Mouse (Mus musculus): ENCODE data around the gene Esr1.
"Not testable (repeated sequence)": the region's sequence is repeated elsewhere in the genome, so short reads cannot be mapped to it uniquely, and the experiment has no call there.

The Esr1 gene

DNA sequence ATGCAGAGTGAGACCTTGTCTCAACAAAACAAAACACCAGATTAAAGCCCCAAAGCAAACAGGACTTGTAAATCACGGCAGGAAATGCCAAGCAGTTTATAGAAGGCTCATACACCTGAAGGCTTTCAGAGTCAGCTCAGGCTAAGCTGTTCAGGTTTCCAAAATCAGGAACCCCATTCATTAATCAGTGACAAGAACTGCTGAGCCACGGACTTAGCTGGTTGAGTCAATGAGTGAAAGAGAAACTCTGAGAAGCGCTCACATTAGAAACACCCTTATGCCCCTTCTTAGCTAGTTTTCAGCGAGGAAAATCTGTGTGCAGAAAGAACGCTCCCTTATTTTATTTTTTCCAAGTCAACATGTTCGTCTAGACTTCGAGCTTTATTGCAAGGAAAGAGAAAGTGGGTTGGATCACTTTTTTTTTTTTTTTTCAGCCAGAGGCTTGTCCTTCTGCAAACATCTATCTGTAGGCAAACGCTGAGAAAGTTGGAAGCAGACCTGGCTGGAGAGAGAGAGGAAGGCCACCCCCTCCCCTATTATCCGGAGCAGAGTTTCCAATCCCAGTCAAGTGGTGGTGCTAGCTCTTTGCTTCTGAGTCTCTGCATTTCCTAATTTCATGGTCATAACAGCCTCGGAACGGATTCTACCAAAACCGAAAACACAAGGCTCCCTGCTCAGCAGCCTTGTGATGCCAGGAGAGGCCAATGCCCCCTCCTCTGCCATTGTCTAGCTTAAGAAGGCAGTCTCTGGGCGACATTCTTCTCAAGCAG, at the start of gene Esr1:
Esr1 (plus strand) TSS at position 208 of the 770 bp plus-strand sequence.
- DNase-seq (ENCODE audit: low read depth): no peak

DNA sequence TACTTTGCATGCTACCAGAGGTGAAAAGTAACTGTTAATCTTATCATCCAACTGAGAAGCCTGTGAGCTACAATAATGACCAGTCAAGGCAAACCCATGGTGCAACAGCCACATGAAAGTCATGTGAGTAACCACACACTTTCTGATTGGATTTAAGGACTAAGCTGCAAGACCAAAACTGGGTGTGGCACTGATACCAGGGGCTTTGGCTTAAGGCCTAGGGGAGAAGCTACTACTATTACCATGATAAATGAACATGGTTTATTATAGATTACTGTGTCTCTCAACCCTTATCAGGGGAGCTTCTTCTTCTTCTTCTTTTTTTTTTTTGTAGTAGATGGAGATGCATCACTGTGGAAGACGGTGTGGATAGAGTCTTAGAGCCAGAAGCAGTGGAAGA, 46.2 kb upstream of the Esr1 start:
- no peak for DNase-seq (ENCODE audit: low read depth)

GRCm38 (mm10) chr10:4570778-4571177, 40.6 kb upstream of the Esr1 start:
- no peak for DNase-seq (ENCODE audit: low read depth)

DNA sequence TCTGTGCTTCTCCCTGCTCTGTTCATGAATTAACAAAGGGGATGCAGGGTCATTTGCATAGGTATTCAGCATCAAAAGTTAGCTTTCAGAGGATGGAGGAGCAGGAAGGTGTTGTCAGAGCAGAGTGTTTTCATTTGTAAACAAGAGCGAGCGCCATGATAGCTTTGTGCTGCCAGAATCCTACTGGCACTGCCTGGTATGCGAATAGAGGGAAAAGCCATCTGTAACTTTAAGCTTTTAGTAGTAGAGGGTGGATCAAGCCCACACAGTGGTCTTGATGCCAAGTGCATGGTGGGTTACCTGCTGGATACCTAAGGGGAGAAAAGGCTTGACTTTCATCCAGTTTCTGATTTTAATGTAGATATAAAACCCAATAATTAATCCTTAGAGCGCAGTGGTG, 40.1 kb upstream of the Esr1 start:
- no peak for DNase-seq (ENCODE audit: low read depth)

DNA sequence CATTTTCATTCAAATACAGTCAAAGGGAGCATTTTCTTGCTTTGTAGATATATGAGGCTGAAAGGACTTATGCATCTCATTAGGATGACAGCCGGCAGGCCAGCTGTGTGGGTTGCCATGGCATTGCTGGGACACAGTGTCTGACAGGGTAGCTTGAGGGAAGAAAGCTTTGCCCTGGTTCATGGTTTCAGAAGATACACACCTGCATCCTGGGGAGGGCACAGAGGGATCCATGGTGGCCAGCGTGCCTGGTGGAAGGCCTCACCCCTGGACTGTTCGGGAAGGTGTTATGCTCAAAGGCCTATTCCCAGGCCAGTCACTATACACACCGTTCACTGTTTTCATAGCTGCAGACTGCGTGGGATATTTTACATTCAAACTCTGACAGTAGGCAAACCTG, 29.5 kb upstream of the Esr1 start:
- DNase-seq (ENCODE audit: low read depth): no peak

DNA sequence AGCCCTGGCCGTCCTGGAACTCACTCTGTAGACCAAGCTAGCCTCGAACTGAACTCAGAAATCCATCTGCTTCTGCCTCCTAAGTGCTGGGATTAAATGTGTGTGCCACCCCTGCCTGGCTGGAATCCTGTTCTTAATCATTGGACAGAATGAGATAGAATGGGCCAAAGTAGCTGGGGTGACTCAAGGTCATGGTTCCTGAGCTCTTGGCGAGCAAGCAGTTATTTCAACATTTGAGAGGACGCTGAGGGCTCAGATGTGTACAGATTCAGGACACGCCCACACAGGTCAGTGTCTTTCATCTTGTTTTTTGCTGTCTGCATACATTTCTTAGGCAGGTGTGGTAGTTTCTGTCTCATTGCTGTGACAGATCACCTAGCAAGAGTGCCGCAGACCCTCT, 24.7 kb upstream of the Esr1 start:
- no peak for DNase-seq (ENCODE audit: low read depth)

DNA sequence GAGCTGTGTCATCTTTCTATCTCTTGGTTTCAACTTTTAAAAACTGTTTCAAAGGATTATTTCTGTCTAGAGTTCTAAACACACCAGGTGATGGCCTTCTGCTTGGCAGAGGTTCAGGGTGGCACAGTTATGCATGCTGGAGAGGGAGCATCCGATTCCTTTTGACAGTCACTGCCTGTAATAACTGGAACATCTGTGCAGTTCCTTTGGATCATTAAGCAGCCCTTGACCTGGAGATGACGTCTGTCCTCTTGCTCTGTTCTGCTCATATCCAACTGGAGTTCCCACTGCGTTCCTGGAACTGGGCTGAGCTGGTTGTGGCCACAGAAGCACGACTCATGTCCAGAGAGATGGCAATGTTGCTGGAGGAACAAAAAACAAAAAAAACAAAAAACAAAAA, 21.8 kb upstream of the Esr1 start:
- DNase-seq (ENCODE audit: low read depth): no peak

GRCm38 (mm10) chr10:4590956-4591355, 20.4 kb upstream of the Esr1 start:
- DNase-seq (ENCODE audit: low read depth): no peak

- DNase-seq (ENCODE audit: low read depth): no peak
These were observed 17.6 kb upstream of the Esr1 start for GRCm38 (mm10) chr10:4593828-4594227.

DNA sequence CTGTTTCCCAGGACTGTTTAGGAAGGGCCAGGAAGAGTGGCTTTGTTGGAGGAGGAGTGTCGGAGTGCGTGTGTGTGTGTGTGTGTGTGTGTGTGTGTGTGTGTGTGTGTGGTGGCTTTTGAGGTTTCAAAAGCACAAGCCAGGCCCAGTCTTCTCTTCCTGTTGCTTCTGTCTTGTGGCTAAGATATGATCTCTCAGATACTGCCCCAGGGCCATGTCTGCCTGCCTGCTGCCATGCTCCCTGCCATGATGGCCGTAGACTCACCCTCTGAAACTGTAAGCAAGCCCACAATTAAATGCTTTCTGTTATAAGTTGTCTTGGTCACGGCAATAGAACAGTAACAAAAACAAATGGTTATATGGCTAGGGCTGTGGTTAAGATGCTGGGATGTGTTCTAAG, 14.2 kb upstream of the Esr1 start:
- DNase-seq (ENCODE audit: low read depth): no peak

- peak; percentile 15 for DNase-seq (ENCODE audit: low read depth)
These were observed 13.1 kb upstream of the Esr1 start for GRCm38 (mm10) chr10:4598244-4598842.

DNA sequence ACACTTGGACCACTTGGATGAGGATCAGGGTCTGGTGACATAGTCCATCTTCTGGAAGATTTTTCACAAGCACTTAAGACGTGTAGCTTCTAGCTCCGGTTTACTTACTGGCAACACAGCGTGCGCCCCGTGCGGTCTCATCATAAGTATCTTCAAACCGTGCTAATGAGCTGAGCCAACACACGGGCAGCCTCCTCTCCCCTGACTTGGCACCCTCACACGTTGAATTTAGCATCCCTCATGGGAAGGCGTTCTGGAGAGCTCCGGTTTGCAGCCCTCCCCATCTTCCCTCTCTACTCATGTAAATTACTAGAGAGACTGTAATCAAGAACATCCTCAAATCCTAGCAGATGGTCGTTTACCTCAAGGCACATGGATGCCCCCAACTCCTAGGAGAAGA, 12.5 kb upstream of the Esr1 start:
- no peak for DNase-seq (ENCODE audit: low read depth)

DNA sequence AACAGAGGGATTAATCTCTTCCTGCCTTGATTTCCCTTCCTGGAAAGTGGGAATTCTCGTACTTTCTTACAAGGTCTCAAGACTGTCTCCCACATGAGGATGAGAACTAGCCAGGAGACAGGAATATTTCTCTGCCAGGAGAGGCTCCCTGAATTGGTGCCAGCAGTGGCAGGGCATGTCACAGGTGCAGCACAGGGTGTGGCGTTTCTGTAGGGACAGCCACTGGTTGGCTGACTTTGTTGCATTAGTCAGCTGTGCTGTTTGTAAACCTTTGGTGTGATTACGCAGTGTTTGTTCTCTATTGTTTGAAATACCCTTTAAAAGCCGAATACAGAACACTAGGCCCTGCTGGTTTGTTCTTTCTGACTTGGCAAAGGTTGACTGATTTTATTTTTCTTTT, 11.8 kb upstream of the Esr1 start:
- no peak for DNase-seq (ENCODE audit: low read depth)

DNA sequence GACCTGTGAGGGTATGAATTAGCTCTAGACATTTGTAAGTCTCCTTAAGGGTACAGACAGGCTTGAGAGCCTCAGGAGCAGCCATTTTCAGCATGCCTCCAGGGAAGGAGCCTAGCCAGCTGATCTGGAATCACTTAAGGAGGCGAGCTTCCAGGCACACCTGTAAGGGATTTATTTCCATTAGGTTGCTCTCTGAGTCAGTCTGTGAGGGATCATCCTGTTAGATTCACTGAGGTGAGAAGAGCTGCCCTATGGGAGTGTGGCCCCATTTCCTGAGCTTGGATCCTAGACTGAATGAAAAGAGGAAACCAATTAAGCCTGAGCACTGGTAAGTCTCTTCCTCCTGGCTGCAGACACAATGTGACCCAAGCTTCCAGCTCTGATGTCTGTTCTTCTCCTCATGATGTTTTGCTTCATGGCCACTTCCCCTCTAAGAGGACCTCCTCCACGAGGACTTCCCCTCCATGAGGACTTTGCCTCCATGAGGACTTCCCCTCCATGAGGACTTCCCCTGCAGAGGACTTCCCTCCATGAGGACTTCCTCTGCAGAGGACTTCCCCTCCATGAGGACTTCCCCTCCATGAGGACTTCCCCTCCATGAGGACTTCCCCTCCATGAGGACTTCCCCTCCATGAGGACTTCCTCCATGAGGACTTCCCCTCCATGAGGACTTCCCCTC, 10.5 kb upstream of the Esr1 start:
- DNase-seq (ENCODE audit: low read depth): no peak

GRCm38 (mm10) chr10:4601612-4602011, 9.8 kb upstream of the Esr1 start:
- DNase-seq (ENCODE audit: low read depth): not testable (repeated sequence)

DNA sequence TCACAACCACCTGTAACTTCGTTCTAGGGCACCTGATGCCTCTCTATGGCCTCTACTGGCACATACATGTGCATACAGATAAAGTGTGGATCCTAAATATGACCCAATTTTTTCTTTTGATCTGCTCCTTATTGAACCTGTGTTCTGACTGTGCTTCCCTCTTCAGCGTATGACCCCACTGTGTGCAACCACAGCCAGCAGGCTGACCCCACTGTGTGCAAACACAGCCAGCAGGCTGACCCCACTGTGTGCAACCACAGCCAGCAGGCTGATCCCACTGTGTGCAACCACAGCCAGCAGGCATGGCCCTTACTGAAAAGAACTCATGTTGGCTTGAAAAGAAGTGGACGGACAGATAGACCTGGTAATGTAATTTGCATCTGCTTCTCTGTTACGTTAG, 8.9 kb upstream of the Esr1 start:
- DNase-seq (ENCODE audit: low read depth): no peak

DNA sequence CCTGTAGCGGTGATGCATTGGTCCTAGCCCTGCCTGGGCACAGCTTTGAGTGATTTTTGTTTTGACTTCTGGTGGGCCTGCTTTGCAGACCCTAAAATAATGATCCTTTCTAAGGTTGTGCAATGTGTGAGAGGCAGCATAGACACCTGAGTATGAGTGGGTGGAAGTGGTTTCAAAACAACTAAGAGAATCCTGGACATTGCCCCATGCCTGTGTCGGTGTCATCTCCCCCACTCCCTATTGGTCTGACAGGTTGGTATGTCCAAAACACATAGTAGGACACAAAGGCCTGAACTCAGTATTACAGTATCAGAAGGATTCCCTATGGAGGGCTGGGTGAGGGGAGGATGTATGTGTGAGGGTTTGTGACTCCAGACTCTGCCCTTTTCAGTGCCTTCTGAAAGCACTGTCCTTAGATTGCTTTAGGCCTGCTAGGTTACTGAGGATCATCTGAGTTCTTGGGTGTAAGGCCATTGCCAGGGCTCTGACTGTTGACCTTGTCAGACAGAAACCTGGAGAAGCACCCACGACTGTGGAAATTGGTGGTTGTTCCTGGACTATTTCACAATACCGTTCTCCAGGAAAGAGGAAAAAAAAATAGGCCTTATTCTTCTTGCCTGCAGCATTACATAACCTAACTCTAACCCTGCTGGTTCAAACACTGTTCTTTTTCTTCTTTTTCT, 6.7 kb upstream of the Esr1 start:
- no peak for DNase-seq (ENCODE audit: low read depth)

- DNase-seq (ENCODE audit: low read depth): no peak
These were observed 1.2 kb upstream of the Esr1 start for GRCm38 (mm10) chr10:4610234-4610633.

GRCm38 (mm10) chr10:4612313-4613036, 1.1 kb downstream of the Esr1 start:
- peak; percentile 7 for DNase-seq (ENCODE audit: low read depth)

- no peak for DNase-seq (ENCODE audit: low read depth)
These were observed 6.6 kb downstream of the Esr1 start for GRCm38 (mm10) chr10:4618026-4618425.

DNA sequence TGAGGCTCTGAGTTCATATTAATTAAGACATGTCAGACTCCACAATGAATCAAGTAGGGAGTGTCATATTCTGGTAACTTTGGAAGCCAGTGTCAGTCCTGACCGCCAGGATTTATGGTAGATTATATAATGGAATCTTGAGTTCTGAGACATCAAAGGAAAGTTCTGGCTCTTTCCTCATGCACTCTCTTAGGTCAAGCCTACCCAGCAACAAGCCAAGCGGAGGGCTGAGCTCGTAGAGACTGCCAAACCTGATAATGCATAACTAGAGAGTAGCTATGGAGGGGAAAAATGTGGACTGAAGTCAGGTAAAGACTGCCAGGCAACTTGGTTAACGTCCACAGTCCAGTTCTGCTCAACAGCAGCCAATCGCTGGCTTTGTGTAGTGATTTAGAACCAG, 7.3 kb downstream of the Esr1 start:
- no peak for DNase-seq (ENCODE audit: low read depth)

DNA sequence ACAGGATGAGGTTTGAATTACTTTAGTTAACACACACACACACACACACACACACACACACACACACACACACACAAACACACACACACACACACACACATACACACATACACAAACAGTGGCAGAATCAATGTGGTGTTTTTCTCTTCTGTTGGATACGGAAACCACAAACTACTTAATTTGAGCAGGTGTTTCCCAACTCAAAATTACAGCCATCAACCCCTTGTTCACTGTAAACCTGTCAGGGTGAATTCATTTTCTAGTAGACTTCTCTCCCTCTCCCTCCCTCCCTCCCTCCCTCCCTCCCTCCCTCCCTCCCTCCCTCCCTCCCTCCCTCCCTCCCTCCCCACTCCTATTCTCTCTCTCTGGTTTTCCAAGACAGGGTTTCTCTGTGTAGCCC, 8.0 kb downstream of the Esr1 start:
- DNase-seq (ENCODE audit: low read depth): not testable (repeated sequence)
